Mouse (Mus musculus) A20 (cell line): ENCODE results near the gene Snrpd3.
"Not testable (repeated sequence)": the region's sequence is repeated elsewhere in the genome, so short reads cannot be mapped to it uniquely, and the experiment has no call there.

Experiments
- DNase-seq: peaks from one replicate; pipeline ENCODE4 v3.0.0-alpha.2; 2011; ENCODE audit warnings: low read depth, low spot score

Snrpd3 gene

GRCm38 (mm10) chr10:75565906-75566305 lies 48.6 kb downstream of the Snrpd3 start:
- no peak for DNase-seq

DNA sequence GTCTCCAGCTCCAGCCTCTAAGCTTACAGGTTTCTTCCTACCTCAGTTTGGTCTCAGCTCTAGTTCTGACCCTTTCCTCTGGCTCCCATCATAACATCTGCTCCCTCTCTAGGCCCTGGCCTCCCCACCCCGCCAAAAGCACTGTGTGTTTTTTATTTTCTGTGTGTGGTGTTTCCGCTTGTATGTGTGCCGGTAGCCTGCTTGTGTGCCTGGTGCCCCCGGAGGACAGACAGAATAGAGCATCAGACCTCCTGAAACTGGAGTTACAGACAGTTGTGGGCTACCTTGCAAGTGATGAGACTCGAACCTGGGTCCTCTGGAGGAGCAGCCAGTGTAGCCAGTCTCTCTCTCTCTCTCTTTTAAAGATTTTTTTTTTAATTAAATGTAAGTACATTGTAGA lies 49.0 kb downstream of the Snrpd3 start:
- peak; percentile 13 for DNase-seq

GRCm38 (mm10) chr10:75566765-75567164 lies 49.4 kb downstream of the Snrpd3 start:
- DNase-seq: not testable (repeated sequence)

GRCm38 (mm10) chr10:75568029-75568428 lies 50.7 kb downstream of the Snrpd3 start:
- no peak for DNase-seq

DNA sequence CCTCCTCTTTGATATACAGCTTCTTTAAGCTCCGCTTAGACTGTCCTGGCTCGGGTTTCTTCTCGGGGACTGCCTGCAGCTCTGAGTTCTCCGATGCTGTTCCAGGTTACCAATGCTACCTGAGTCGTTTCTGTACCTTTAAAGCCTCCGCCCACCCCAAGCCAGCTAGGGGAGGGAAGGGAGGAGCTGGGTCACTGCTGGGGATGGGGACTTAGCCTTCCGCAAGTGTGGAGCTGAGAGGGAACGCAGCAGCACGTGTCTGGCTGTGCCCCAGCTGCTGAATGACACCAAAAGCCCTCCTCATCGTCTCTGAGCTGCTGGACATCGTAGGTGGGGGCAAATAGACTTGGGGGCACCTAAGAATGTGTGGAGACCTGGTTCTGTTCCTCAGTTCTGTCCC lies 51.1 kb downstream of the Snrpd3 start:
- no peak for DNase-seq

DNA sequence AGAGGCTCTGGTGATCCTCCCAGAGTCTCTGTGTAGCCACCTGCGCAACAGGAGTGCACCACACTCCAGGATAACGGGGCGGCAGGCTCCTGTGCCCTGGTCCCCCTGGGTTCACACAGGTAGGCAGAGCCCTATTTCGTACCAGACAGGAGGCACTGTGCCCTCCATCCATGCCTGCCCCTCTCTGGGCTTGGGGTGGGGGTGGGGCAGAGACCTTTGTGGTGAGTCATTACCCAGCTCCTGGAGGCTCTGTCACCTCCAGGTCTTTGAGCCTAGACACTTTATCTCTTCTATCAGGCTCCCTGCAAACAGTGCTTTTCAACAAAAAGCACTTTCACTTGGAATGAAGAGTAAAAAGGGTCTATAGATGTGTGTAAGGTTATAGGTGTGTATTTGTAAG lies 51.5 kb downstream of the Snrpd3 start:
- no peak for DNase-seq

DNA sequence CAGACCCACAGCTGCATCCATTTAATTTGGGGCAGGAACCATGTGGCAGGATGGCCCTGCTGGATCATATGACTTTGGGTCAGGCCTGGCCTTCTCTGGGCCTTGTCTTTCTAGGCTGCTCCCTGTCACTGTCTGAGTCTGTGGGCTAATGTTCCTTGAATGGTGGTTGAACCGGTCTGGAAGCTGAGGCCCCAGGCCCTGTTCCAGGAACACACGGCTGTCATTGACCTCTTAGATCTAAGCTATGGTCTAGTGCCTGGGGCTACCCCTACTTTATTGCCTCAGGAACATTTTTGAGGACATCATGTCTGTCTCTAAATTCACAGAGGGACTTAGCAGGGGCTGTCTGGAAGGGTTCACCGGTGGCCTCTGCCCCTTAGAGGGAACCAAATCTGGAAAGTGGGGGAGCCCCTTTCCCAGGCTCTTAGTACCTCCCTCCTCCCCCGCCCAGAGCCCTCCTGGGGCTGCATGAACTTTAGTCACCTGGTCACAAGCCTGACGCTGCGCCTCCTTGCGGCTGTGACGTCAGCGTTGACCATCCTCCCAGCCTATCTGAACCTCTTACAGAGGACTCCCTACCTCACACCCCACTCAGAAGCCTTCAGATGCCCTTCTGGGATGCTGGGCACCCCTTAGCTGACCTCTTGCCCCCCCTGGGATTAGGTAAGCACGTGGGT lies 53.8 kb downstream of the Snrpd3 start:
- DNase-seq: no peak

- DNase-seq: no peak
These were observed 54.6 kb downstream of the Snrpd3 start for GRCm38 (mm10) chr10:75571937-75572336.

DNA sequence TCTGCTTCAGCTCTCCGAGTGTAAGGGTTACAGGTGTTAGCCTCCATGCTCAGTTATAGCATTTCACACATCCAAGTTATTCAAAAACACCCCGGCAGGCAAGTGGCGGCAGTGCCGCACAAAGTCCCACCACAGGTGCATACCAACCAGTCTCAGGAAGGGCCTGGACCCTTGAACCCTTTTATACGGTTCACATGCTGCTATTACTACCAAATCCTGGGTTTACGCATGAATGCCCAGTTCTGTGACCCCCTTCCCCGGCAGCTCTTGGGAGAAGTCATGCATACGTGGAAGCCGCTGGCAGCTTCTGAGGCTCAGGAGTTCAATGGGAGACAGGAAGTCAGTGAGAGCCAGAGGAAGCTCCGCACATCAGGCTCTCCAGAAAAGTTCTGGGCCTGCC lies 55.8 kb downstream of the Snrpd3 start:
- no peak for DNase-seq

GRCm38 (mm10) chr10:75573965-75574364 lies 56.6 kb downstream of the Snrpd3 start:
- no peak for DNase-seq

GRCm38 (mm10) chr10:75579129-75579528 lies 61.8 kb downstream of the Snrpd3 start:
- no peak for DNase-seq

DNA sequence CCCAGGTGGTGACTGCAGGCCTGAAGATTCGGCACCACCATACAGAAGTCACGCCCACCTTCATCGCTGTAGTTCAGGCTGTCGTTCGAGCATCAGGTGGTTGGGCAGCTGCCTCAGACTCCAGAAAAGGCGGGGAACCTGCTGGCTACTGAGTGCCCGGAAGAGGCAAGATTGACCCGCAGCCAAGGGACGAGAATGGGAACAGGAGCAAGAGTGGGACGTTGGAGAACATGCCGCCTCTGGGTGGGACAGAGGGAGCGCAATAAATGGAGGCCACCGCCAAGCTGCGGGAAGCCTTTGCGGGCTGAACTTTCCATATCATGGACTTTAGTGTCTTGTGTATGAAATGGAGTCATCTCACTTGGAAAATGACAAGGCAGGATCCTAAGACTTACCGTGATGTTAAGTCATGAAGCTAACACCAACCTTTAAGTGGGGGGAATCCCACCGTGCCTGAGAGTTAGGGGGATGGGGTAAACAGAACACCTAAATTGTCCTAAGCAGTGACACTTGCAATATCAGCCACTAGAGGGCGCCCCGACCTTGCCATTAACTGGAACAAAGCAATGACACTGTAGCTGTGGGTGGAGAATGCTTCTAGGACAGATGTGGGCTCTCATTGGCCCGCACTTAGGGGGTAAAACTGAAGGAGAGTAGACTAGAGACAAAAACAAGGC lies 68.7 kb downstream of the Snrpd3 start:
- peak; percentile 83 for DNase-seq

- DNase-seq: no peak
These were observed 69.2 kb downstream of the Snrpd3 start for GRCm38 (mm10) chr10:75586553-75586879.
